Mouse (Mus musculus) stomach, embryonic 14.5 days (tissue): ENCODE data around the gene Vps13d. TPM values are rescaled to one million over a fixed set of nuclear protein-coding genes. Genes with fewer than 3 reads are reported as not detected.

ENCODE experiments used
- ATAC-seq: fragments of 200-750 bp; cut with Nextera tagmentation; 2 replicates; pipeline ENCODE4 v1.8.0; 2017; ENCODE audit warnings: low read depth, moderate TSS enrichment; ENCODE audit not compliant: insufficient number of reproducible peaks, insufficient read depth, low FRiP score
- H3K27ac ChIP-seq: fragments of 300-500 bp; sonication (generic); 2 replicates; pipeline ENCODE4 v1.5.1; 2014; ENCODE audit warnings: mild to moderate bottlenecking, low read length, moderate library complexity, mixed read lengths
- H3K27me3 ChIP-seq: fragments of 300-500 bp; sonication (generic); 2 replicates; pipeline ENCODE4 v1.6.1; 2014; ENCODE audit warnings: low read length, control low read depth, mixed read lengths; ENCODE audit not compliant: control insufficient read depth, insufficient read depth
- H3K36me3 ChIP-seq: fragments of 300-500 bp; sonication (generic); 2 replicates; pipeline ENCODE4 v1.6.1; 2014; ENCODE audit warnings: mild to moderate bottlenecking, control low read depth, low read length, moderate library complexity, mixed read lengths; ENCODE audit not compliant: control insufficient read depth, insufficient read depth
- H3K4me1 ChIP-seq: fragments of 300-500 bp; sonication (generic); 2 replicates; pipeline ENCODE4 v1.6.1; 2014; ENCODE audit warnings: low read length, control low read depth, mixed read lengths; ENCODE audit not compliant: control insufficient read depth, insufficient read depth
- H3K4me2 ChIP-seq: fragments of 300-500 bp; sonication (generic); replicated peaks from 2 replicates; pipeline ENCODE4 v1.6.1; 2014; ENCODE audit warnings: low read depth, low read length, control low read depth
- H3K4me3 ChIP-seq: fragments of 300-500 bp; sonication (generic); 2 replicates; pipeline ENCODE4 v1.5.1; 2014; ENCODE audit warnings: low read depth, low read length, control low read depth
- H3K9ac ChIP-seq: fragments of 300-500 bp; sonication (generic); replicated peaks from 2 replicates; pipeline ENCODE4 v1.6.1; 2014; ENCODE audit warnings: low read depth, mild to moderate bottlenecking, control low read depth, low read length, moderate library complexity, mixed read lengths
- H3K9me3 ChIP-seq: fragments of 300-500 bp; sonication (generic); 2 replicates; pipeline ENCODE4 v1.6.1; 2016; ENCODE audit warnings: low read depth, low read length, control low read depth; ENCODE audit not compliant: control insufficient read depth
- WGBS: fragments of 180-500 bp; shearing (Covaris S2); extraction: QIAGEN DNeasy Blood & Tissue Kit; methylation state at CpG from one replicate; pipeline ENCODE4 v1.1.7; 2014; 5-methylcytosine and 5-hydroxymethylcytosine counted together
- polyA plus RNA-seq: library from polyadenylated mRNA; unstranded; fragments of >200 nt; fragmentation: Nextera tagmentation; extraction: Ambion mirVana; gene quantifications from 2 replicates; pipeline ENCODE4 v1.2.1, GENCODE M21; 2014

Vps13d gene
- polyA plus RNA-seq, 1 experiment from 2014 or later = 15.0 TPM

- Histone ChIP-seq H3K27ac (no peak overlapping the region), H3K9ac (no peak overlapping the region), H3K4me1 (peaks cover 19% of the 10 kb centered on the region), H3K9me3 (no peaks in the 10 kb centered on the region), H3K27me3 (no peaks in the 10 kb centered on the region), H3K4me2 (no peak overlapping the region), H3K36me3 (no peaks in the 10 kb centered on the region), H3K4me3 (no peak overlapping the region)
- no peak for ATAC-seq
- 92% methylated on average over 4 of the region's 4 CpGs for WGBS
Observed at GRCm38 (mm10) chr4:145005943-145006545, 188.8 kb downstream of the Vps13d start.

- H3K27me3 ChIP-seq = no peaks in the 10 kb centered on the region
- WGBS = 51% methylated on average over 6 of the region's 6 CpGs
- no peak overlapping the region for H3K27ac ChIP-seq
Observed at GRCm38 (mm10) chr4:145004176-145004575, 190.6 kb downstream of the Vps13d start.

GRCm38 (mm10) chr4:145002733-145003132, 192.1 kb downstream of the Vps13d start:
- no peak overlapping the region for H3K9ac ChIP-seq
- H3K9me3 ChIP-seq = no peaks in the 10 kb centered on the region
- WGBS = 82% methylated on average over 1 of the region's 1 CpGs
- no peak overlapping the region for H3K4me2 ChIP-seq
- no peaks in the 10 kb centered on the region for H3K27me3 ChIP-seq
- H3K4me3 ChIP-seq = no peak overlapping the region
- no peaks in the 10 kb centered on the region for H3K36me3 ChIP-seq
- H3K27ac ChIP-seq = no peak overlapping the region
- H3K4me1 ChIP-seq = peaks cover 32% of the 10 kb centered on the region
- ATAC-seq = no peak

More at GRCm38 (mm10) chr4:145004176-145004575, 190.6 kb downstream of the Vps13d start:
- H3K4me3 ChIP-seq = no peak overlapping the region
- no peak for ATAC-seq
- H3K36me3 ChIP-seq = no peaks in the 10 kb centered on the region
- H3K4me1 ChIP-seq = peaks cover 18% of the 10 kb centered on the region
- no peak overlapping the region for H3K9ac ChIP-seq
- no peaks in the 10 kb centered on the region for H3K9me3 ChIP-seq
- no peak overlapping the region for H3K4me2 ChIP-seq

GRCm38 (mm10) chr4:144999903-145000382, 194.9 kb downstream of the Vps13d start:
- Histone ChIP-seq H3K9ac (no peak overlapping the region), H3K27ac (peak overlapping the region; percentile 98), H3K27me3 (no peaks in the 10 kb centered on the region), H3K4me1 (peaks cover 48% of the 10 kb centered on the region), H3K9me3 (no peaks in the 10 kb centered on the region), H3K4me2 (peak overlapping the region; percentile 15; the same call in 1 of the 2 replicates), H3K4me3 (no peak overlapping the region), H3K36me3 (no peaks in the 10 kb centered on the region)
- 3% methylated on average over 20 of the region's 20 CpGs for WGBS
- peak; percentile 94 for ATAC-seq

- peaks cover 48% of the 10 kb centered on the region for H3K4me1 ChIP-seq
- no peak overlapping the region for H3K9ac ChIP-seq
- H3K36me3 ChIP-seq = no peaks in the 10 kb centered on the region
- no peaks in the 10 kb centered on the region for H3K9me3 ChIP-seq
- 8% methylated on average over 6 of the region's 6 CpGs for WGBS
- 0 out of 2 replicates have a peak overlapping the region, but pooled peaks have one; percentile 15 for H3K4me2 ChIP-seq
- H3K27ac ChIP-seq = peak overlapping the region; percentile 98
- peak; percentile 46 for ATAC-seq
- no peak overlapping the region for H3K4me3 ChIP-seq
- H3K27me3 ChIP-seq = no peaks in the 10 kb centered on the region
Observed at GRCm38 (mm10) chr4:144999572-144999880, 195.3 kb downstream of the Vps13d start.

- ATAC-seq = no peak
- no peaks in the 10 kb centered on the region for H3K27me3 ChIP-seq
- peaks cover 48% of the 10 kb centered on the region for H3K4me1 ChIP-seq
- WGBS = 65% methylated on average over 2 of the region's 2 CpGs
- H3K9me3 ChIP-seq = no peaks in the 10 kb centered on the region
- no peak overlapping the region for H3K9ac ChIP-seq
- no peaks in the 10 kb centered on the region for H3K36me3 ChIP-seq
- H3K4me2 ChIP-seq = no peak overlapping the region
- no peak overlapping the region for H3K4me3 ChIP-seq
- H3K27ac ChIP-seq = peak overlapping the region; percentile 98
Observed at GRCm38 (mm10) chr4:144998808-144999571, 195.8 kb downstream of the Vps13d start.

- Histone ChIP-seq H3K9me3 (no peaks in the 10 kb centered on the region), H3K4me1 (peaks cover 55% of the 10 kb centered on the region), H3K9ac (no peak overlapping the region), H3K4me3 (no peak overlapping the region), H3K27me3 (no peaks in the 10 kb centered on the region), H3K27ac (peak overlapping the region; percentile 98), H3K36me3 (no peaks in the 10 kb centered on the region), H3K4me2 (no peak overlapping the region)
- no peak for ATAC-seq
- 42% methylated on average over 3 of the region's 3 CpGs for WGBS
Observed at GRCm38 (mm10) chr4:144997887-144998658, 196.7 kb downstream of the Vps13d start.

- Histone ChIP-seq H3K36me3 (no peaks in the 10 kb centered on the region), H3K9me3 (no peaks in the 10 kb centered on the region), H3K27me3 (no peaks in the 10 kb centered on the region), H3K27ac (no peak overlapping the region; the same call in 1 of the 2 replicates), H3K4me2 (no peak overlapping the region), H3K9ac (no peak overlapping the region), H3K4me1 (peaks cover 61% of the 10 kb centered on the region), H3K4me3 (no peak overlapping the region)
- ATAC-seq = no peak
- WGBS = 66% methylated on average over 6 of the region's 6 CpGs
Observed at GRCm38 (mm10) chr4:144996996-144997820, 197.6 kb downstream of the Vps13d start.
